Mouse (Mus musculus) embryonic facial prominence, embryonic 14.5 days (tissue): ENCODE data around the gene St3gal3. TPM values are rescaled to one million over a fixed set of nuclear protein-coding genes. Genes with fewer than 3 reads are reported as not detected.

ENCODE experiments used
- ATAC-seq: fragments of 200-750 bp; cut with Nextera tagmentation; 2 replicates; pipeline ENCODE4 v1.8.0; 2017; ENCODE audit warnings: low read depth, moderate number of reproducible peaks, moderate TSS enrichment
- DNase-seq: peaks from one replicate; pipeline ENCODE4 v3.0.0-alpha.2; 2015; ENCODE audit warnings: low spot score
- H3K27ac ChIP-seq: fragments of 300-500 bp; sonication (generic); replicated peaks from 2 replicates; pipeline ENCODE4 v1.5.1; 2014; ENCODE audit warnings: low read depth, mild to moderate bottlenecking, low read length, moderate library complexity
- H3K27me3 ChIP-seq: fragments of 300-500 bp; sonication (generic); replicated peaks from 2 replicates; pipeline ENCODE4 v1.6.1; 2014; ENCODE audit warnings: low read length; ENCODE audit not compliant: control insufficient read depth, insufficient read depth
- H3K36me3 ChIP-seq: fragments of 300-500 bp; sonication (generic); 2 replicates; pipeline ENCODE4 v1.6.1; 2014; ENCODE audit warnings: low read length, mixed read lengths; ENCODE audit not compliant: control insufficient read depth, insufficient read depth
- H3K4me1 ChIP-seq: fragments of 300-500 bp; sonication (generic); 2 replicates; pipeline ENCODE4 v1.6.1; 2014; ENCODE audit warnings: antibody characterized with exemption, low read length; ENCODE audit not compliant: control insufficient read depth, insufficient read depth
- H3K4me2 ChIP-seq: fragments of 300-500 bp; sonication (generic); 2 replicates; pipeline ENCODE4 v1.6.1; 2014; ENCODE audit warnings: low read depth, mild to moderate bottlenecking, low read length, moderate library complexity, mixed read lengths
- H3K4me3 ChIP-seq: fragments of 300-500 bp; sonication (generic); 2 replicates; pipeline ENCODE4 v1.5.1; 2014; ENCODE audit warnings: low read depth, mild to moderate bottlenecking, low read length
- H3K9ac ChIP-seq: fragments of 300-500 bp; sonication (generic); 2 replicates; pipeline ENCODE4 v1.6.1; 2014; ENCODE audit warnings: low read depth, mild to moderate bottlenecking, low read length, moderate library complexity, mixed read lengths
- H3K9me3 ChIP-seq: fragments of 300-500 bp; sonication (generic); 2 replicates; pipeline ENCODE4 v1.6.1; 2016; ENCODE audit warnings: low read length; ENCODE audit not compliant: control insufficient read depth
- WGBS: fragments of 180-500 bp; shearing (Covaris S2); extraction: QIAGEN DNeasy Blood & Tissue Kit; methylation state at CpG from one replicate; pipeline ENCODE4 v1.1.7; 2014; 5-methylcytosine and 5-hydroxymethylcytosine counted together
- polyA plus RNA-seq: library from polyadenylated mRNA; unstranded; fragments of >200 nt; fragmentation: Nextera tagmentation; extraction: Ambion mirVana; gene quantifications from 2 replicates; pipeline ENCODE4 v1.2.1, GENCODE M21; 2014

St3gal3 gene
- polyA plus RNA-seq, 1 experiment from 2014 or later = 5.6 TPM

- no peak overlapping the region for H3K27ac ChIP-seq
- peaks cover 98% of the 10 kb centered on the region for H3K36me3 ChIP-seq
- no peak overlapping the region for H3K4me2 ChIP-seq
- no peak for DNase-seq
- H3K9ac ChIP-seq = no peak overlapping the region
- no peak for ATAC-seq
- H3K27me3 ChIP-seq = no peaks in the 10 kb centered on the region
- 95% methylated on average over 19 of the region's 19 CpGs for WGBS
- no peak overlapping the region for H3K4me3 ChIP-seq
- no peaks in the 10 kb centered on the region for H3K4me1 ChIP-seq
- no peaks in the 10 kb centered on the region for H3K9me3 ChIP-seq
Observed at GRCm38 (mm10) chr4:118147547-118148316, 13.0 kb upstream of the St3gal3 start.

GRCm38 (mm10) chr4:118147090-118147489 lies 12.4 kb upstream of the St3gal3 start:
- Histone ChIP-seq H3K4me2 (no peak overlapping the region), H3K27ac (no peak overlapping the region), H3K9ac (no peak overlapping the region), H3K36me3 (peaks cover 98% of the 10 kb centered on the region), H3K4me3 (no peak overlapping the region), H3K4me1 (no peaks in the 10 kb centered on the region), H3K27me3 (no peaks in the 10 kb centered on the region), H3K9me3 (no peaks in the 10 kb centered on the region)
- WGBS = 91% methylated on average over 10 of the region's 10 CpGs
- no peak for ATAC-seq
- DNase-seq = no peak

GRCm38 (mm10) chr4:118144324-118144723 lies 9.6 kb upstream of the St3gal3 start:
- H3K4me2 ChIP-seq = no peak overlapping the region
- H3K9me3 ChIP-seq = no peaks in the 10 kb centered on the region
- DNase-seq (no peak), ATAC-seq (no peak)
- 74% methylated on average over 9 of the region's 9 CpGs for WGBS
- no peak overlapping the region for H3K4me3 ChIP-seq
- no peak overlapping the region for H3K27ac ChIP-seq
- peaks cover 98% of the 10 kb centered on the region for H3K36me3 ChIP-seq
- H3K27me3 ChIP-seq = no peaks in the 10 kb centered on the region
- H3K9ac ChIP-seq = no peak overlapping the region
- H3K4me1 ChIP-seq = no peaks in the 10 kb centered on the region

GRCm38 (mm10) chr4:118143679-118144078 lies 9.0 kb upstream of the St3gal3 start:
- H3K27ac ChIP-seq = no peak overlapping the region
- ATAC-seq (no peak), DNase-seq (no peak)
- H3K4me1 ChIP-seq = no peaks in the 10 kb centered on the region
- no peak overlapping the region for H3K4me3 ChIP-seq
- H3K36me3 ChIP-seq = peaks cover 98% of the 10 kb centered on the region
- H3K27me3 ChIP-seq = no peaks in the 10 kb centered on the region
- H3K4me2 ChIP-seq = no peak overlapping the region
- H3K9ac ChIP-seq = no peak overlapping the region
- H3K9me3 ChIP-seq = no peaks in the 10 kb centered on the region
- WGBS = 93% methylated on average over 7 of the region's 7 CpGs

- Histone ChIP-seq H3K9me3 (no peaks in the 10 kb centered on the region), H3K4me3 (no peak overlapping the region), H3K4me1 (no peaks in the 10 kb centered on the region), H3K9ac (no peak overlapping the region), H3K4me2 (no peak overlapping the region), H3K27me3 (no peaks in the 10 kb centered on the region), H3K36me3 (peaks cover 98% of the 10 kb centered on the region), H3K27ac (no peak overlapping the region)
- DNase-seq = no peak
- 92% methylated on average over 5 of the region's 5 CpGs for WGBS
- ATAC-seq = no peak
Observed at GRCm38 (mm10) chr4:118141511-118141910, 6.8 kb upstream of the St3gal3 start.

- H3K36me3 ChIP-seq = peaks cover 79% of the 10 kb centered on the region
- no peak overlapping the region for H3K4me2 ChIP-seq
- H3K4me1 ChIP-seq = 0 out of 2 replicates have a peak, but pooled peaks cover 2% of the 10 kb centered on the region
- 71% methylated on average over 5 of the region's 5 CpGs for WGBS
- DNase-seq (peak; percentile 44), ATAC-seq (no peak)
- no peaks in the 10 kb centered on the region for H3K27me3 ChIP-seq
- H3K9me3 ChIP-seq = no peaks in the 10 kb centered on the region
- H3K27ac ChIP-seq = no peak overlapping the region
- no peak overlapping the region for H3K9ac ChIP-seq
- no peak overlapping the region for H3K4me3 ChIP-seq
Observed at GRCm38 (mm10) chr4:118138891-118139290, 4.2 kb upstream of the St3gal3 start.

GRCm38 (mm10) chr4:118137857-118138256 lies 3.1 kb upstream of the St3gal3 start:
- no peak overlapping the region for H3K27ac ChIP-seq
- H3K9ac ChIP-seq = no peak overlapping the region
- no peaks in the 10 kb centered on the region for H3K27me3 ChIP-seq
- no peak overlapping the region for H3K4me2 ChIP-seq
- no peak overlapping the region for H3K4me3 ChIP-seq
- no peak for DNase-seq
- 84% methylated on average over 16 of the region's 16 CpGs for WGBS
- H3K9me3 ChIP-seq = no peaks in the 10 kb centered on the region
- H3K36me3 ChIP-seq = peaks cover 68% of the 10 kb centered on the region
- no peak for ATAC-seq
- peaks cover 8% of the 10 kb centered on the region; the same call in 1 of the 2 replicates for H3K4me1 ChIP-seq

- peaks cover 63% of the 10 kb centered on the region for H3K36me3 ChIP-seq
- DNase-seq (no peak), ATAC-seq (no peak)
- no peaks in the 10 kb centered on the region for H3K9me3 ChIP-seq
- H3K4me3 ChIP-seq = no peak overlapping the region
- no peaks in the 10 kb centered on the region for H3K27me3 ChIP-seq
- H3K27ac ChIP-seq = no peak overlapping the region
- H3K4me2 ChIP-seq = no peak overlapping the region
- 95% methylated on average over 10 of the region's 10 CpGs for WGBS
- H3K9ac ChIP-seq = no peak overlapping the region
- peaks cover 8% of the 10 kb centered on the region; the same call in 1 of the 2 replicates for H3K4me1 ChIP-seq
Observed at GRCm38 (mm10) chr4:118137311-118137710, 2.6 kb upstream of the St3gal3 start.

GRCm38 (mm10) chr4:118135414-118135813 lies 700 bp upstream of the St3gal3 start:
- peaks cover 44% of the 10 kb centered on the region for H3K36me3 ChIP-seq
- ATAC-seq (no peak), DNase-seq (no peak)
- H3K9me3 ChIP-seq = no peaks in the 10 kb centered on the region
- H3K9ac ChIP-seq = peak overlapping the region; percentile 92
- H3K4me2 ChIP-seq = peak overlapping the region; percentile 83
- H3K4me3 ChIP-seq = peak overlapping the region; percentile 96
- peak overlapping the region; percentile 49; the same call in 1 of the 2 replicates for H3K27ac ChIP-seq
- no peaks in the 10 kb centered on the region for H3K27me3 ChIP-seq
- H3K4me1 ChIP-seq = peaks cover 8% of the 10 kb centered on the region; the same call in 1 of the 2 replicates
- WGBS = 90% methylated on average over 1 of the region's 1 CpGs
